Mouse (Mus musculus) limb, embryonic 10.5 days (tissue): ENCODE measurements around the gene Fam19a3. TPM values are rescaled to one million over a fixed set of nuclear protein-coding genes. Genes with fewer than 3 reads are reported as not detected.

Experiments used
- DNase-seq: peaks from one replicate; pipeline ENCODE4 v3.0.0-alpha.2; 2017; ENCODE audit warnings: low spot score
- H3K27ac ChIP-seq: fragments of 300-500 bp; sonication (generic); 2 replicates; pipeline ENCODE4 v1.5.1; 2016; ENCODE audit warnings: mild to moderate bottlenecking
- H3K27me3 ChIP-seq: fragments of 300-500 bp; sonication (generic); 2 replicates; pipeline ENCODE4 v1.6.1; 2016; ENCODE audit warnings: low read depth, mild to moderate bottlenecking; ENCODE audit not compliant: poor library complexity, severe bottlenecking
- H3K36me3 ChIP-seq: fragments of 300-500 bp; sonication (generic); 2 replicates; pipeline ENCODE4 v1.6.1; 2016; ENCODE audit warnings: mild to moderate bottlenecking, moderate library complexity
- H3K4me1 ChIP-seq: fragments of 300-500 bp; sonication (generic); 2 replicates; pipeline ENCODE4 v1.6.1; 2016
- H3K4me3 ChIP-seq: fragments of 300-500 bp; sonication (generic); 2 replicates; pipeline ENCODE4 v1.5.1; 2016; ENCODE audit warnings: mild to moderate bottlenecking, moderate library complexity
- H3K9me3 ChIP-seq: fragments of 300-500 bp; sonication (generic); replicated peaks from 2 replicates; pipeline ENCODE4 v1.6.1; 2016; ENCODE audit warnings: mild to moderate bottlenecking
- WGBS: fragments of 180-500 bp; shearing (Covaris S2); methylation state at CpG from one replicate; pipeline ENCODE4 v1.1.7; 2016; 5-methylcytosine and 5-hydroxymethylcytosine counted together
- polyA plus RNA-seq: library from polyadenylated mRNA; unstranded; fragments of >200 nt; fragmentation: Nextera tagmentation; extraction: Ambion mirVana; gene quantifications from 2 replicates; pipeline ENCODE4 v1.2.1, GENCODE M21; 2016

Fam19a3 gene
- polyA plus RNA-seq, 1 experiment from 2014 or later: 0.18 TPM

- Histone ChIP-seq H3K4me3 (no peak overlapping the region), H3K4me1 (peaks cover 16% of the 10 kb centered on the region), H3K27me3 (no peaks in the 10 kb centered on the region), H3K9me3 (no peaks in the 10 kb centered on the region), H3K36me3 (no peaks in the 10 kb centered on the region), H3K27ac (no peak overlapping the region)
- DNase-seq: no peak
- 59% methylated on average over 7 of the region's 7 CpGs for WGBS
Measured at GRCm38 (mm10) chr3:104734654-104735053, 47.0 kb downstream of the Fam19a3 start.

- Histone ChIP-seq H3K36me3 (no peaks in the 10 kb centered on the region), H3K27me3 (no peaks in the 10 kb centered on the region), H3K9me3 (no peaks in the 10 kb centered on the region), H3K27ac (no peak overlapping the region), H3K4me1 (peaks cover 16% of the 10 kb centered on the region), H3K4me3 (no peak overlapping the region)
- no peak for DNase-seq
- 18% methylated on average over 3 of the region's 3 CpGs for WGBS
Measured at GRCm38 (mm10) chr3:104732907-104733306, 48.7 kb downstream of the Fam19a3 start.

GRCm38 (mm10) chr3:104729270-104729839, 52.3 kb downstream of the Fam19a3 start:
- H3K4me1 ChIP-seq: peaks cover 12% of the 10 kb centered on the region
- no peak overlapping the region for H3K4me3 ChIP-seq
- DNase-seq: no peak
- 88% methylated on average over 6 of the region's 6 CpGs for WGBS
- no peaks in the 10 kb centered on the region for H3K36me3 ChIP-seq
- no peak overlapping the region for H3K27ac ChIP-seq
- no peaks in the 10 kb centered on the region for H3K9me3 ChIP-seq
- no peaks in the 10 kb centered on the region for H3K27me3 ChIP-seq

Other genes with a start within 250 kb of the Fam19a3 start
- gene Slc16a1, start 143.2 kb downstream of the Fam19a3 start, polyA plus RNA-seq: 53.5 and 59.6 TPM in 2 replicates
- 2.5 and 3.2 TPM in 2 replicates for gene Ppm1j, start 784 bp downstream of the Fam19a3 start, polyA plus RNA-seq
- 132 and 145 TPM in 2 replicates for gene Rhoc, start 6.5 kb upstream of the Fam19a3 start, polyA plus RNA-seq
- 53.4 and 71.0 TPM in 2 replicates for gene Mov10, start 36.7 kb upstream of the Fam19a3 start, polyA plus RNA-seq
- gene St7l, start 82.2 kb upstream of the Fam19a3 start, polyA plus RNA-seq: 25.8 and 31.0 TPM in 2 replicates
- gene Capza1, start 82.7 kb upstream of the Fam19a3 start, polyA plus RNA-seq: 188 and 200 TPM in 2 replicates
- 0.28 and 0.39 TPM in 2 replicates for gene Wnt2b, start 180.1 kb upstream of the Fam19a3 start, polyA plus RNA-seq